Mouse (Mus musculus) cerebellum, adult 2 months (tissue): Measurements from ENCODE around the gene Ikzf2. TPM values are rescaled to one million over a fixed set of nuclear protein-coding genes. Genes with fewer than 3 reads are reported as not detected.

Experiments
- DNase-seq, 2 experiments: peaks; one replicate each; pipeline ENCODE4 v3.0.0; 2021
- H3K27ac ChIP-seq: fragments of 200-500 bp; 2 replicates; pipeline ENCODE4 v1.5.1; 2012; ENCODE audit warnings: low read length, control low read depth, inconsistent platforms; ENCODE audit not compliant: insufficient read depth
- H3K27me3 ChIP-seq: fragments of 200-500 bp; 2 replicates; pipeline ENCODE4 v1.6.1; 2012; ENCODE audit warnings: inconsistent platforms, mild to moderate bottlenecking, low read length, moderate library complexity; ENCODE audit not compliant: control insufficient read depth, insufficient read depth
- H3K4me1 ChIP-seq: fragments of 200-500 bp; 2 replicates; pipeline ENCODE4 v1.6.1; 2011; ENCODE audit warnings: low read length; ENCODE audit not compliant: control insufficient read depth, insufficient read depth
- H3K4me3 ChIP-seq: fragments of 200-500 bp; replicated peaks from 2 replicates; pipeline ENCODE3; 2011; ENCODE audit warnings: mild to moderate bottlenecking, low read depth, low read length, control low read depth; ENCODE audit not compliant: insufficient read depth
- CTCF ChIP-seq: fragments of 200-500 bp; IDR thresholded peaks from 2 replicates; pipeline ENCODE4 v1.5.1; 2011; ENCODE audit warnings: low read depth, mild to moderate bottlenecking, control low read depth, low read length, moderate library complexity, borderline replicate concordance; ENCODE audit not compliant: insufficient read depth
- POLR2A ChIP-seq: fragments of 200-500 bp; IDR thresholded peaks from 2 replicates; pipeline ENCODE4 v1.6.1; 2011; ENCODE audit warnings: low read length, control low read depth, borderline replicate concordance; ENCODE audit not compliant: insufficient read depth
- WGBS: fragments of 180-500 bp; shearing (Covaris S2); methylation state at CpG from one replicate; pipeline ENCODE4 v1.1.7; 2018; 5-methylcytosine and 5-hydroxymethylcytosine counted together
- polyA plus RNA-seq: library from polyadenylated mRNA; depleted of rRNA; stranded (reverse); fragments of >200 nt; gene quantifications from 2 replicates; pipeline ENCODE4 v1.2.3, GENCODE M21; 2012

The Ikzf2 gene
- polyA plus RNA-seq, 1 experiment, result 2.1 TPM

DNA sequence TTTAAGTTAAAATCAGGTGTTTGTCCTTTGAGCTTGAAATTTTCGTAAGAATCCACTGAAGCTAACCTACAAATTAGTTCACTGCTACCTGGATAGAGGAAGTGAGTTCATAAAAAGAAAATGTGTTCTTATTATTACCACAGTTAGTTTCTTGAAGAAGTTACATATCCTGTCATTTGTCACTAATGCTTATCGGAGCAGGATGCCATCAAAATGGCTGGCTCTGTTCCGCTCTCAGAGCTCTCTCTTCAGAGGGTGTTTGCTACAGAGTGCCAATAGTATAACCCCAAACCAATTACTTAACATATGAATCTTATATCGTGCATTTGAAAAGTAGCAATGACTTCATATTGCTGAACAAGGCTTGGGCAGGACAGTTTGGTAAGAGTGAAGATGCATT, 108.1 kb downstream of the Ikzf2 start:
- 94% methylated on average over 4 of the region's 4 CpGs for WGBS

GRCm38 (mm10) chr1:69559443-69560090, 127.5 kb downstream of the Ikzf2 start:
- WGBS, result 91% methylated on average over 5 of the region's 5 CpGs
- no peaks in the 10 kb centered on the region for H3K27me3 ChIP-seq
- no peak for DNase-seq
- no peaks in the 10 kb centered on the region for H3K4me1 ChIP-seq
- no peak for TF ChIP-seq POLR2A
- no peak overlapping the region for H3K4me3 ChIP-seq
- no peak overlapping the region for H3K27ac ChIP-seq

More for the DNA sequence above, 108.1 kb downstream of the Ikzf2 start:
- Histone ChIP-seq H3K27ac (no peak overlapping the region), H3K4me3 (no peak overlapping the region), H3K4me1 (no peaks in the 10 kb centered on the region), H3K27me3 (no peaks in the 10 kb centered on the region)
- DNase-seq, result no peak
- TF ChIP-seq POLR2A (no peak), CTCF (no peak)

- Histone ChIP-seq H3K27me3 (no peaks in the 10 kb centered on the region), H3K4me1 (no peaks in the 10 kb centered on the region), H3K4me3 (no peak overlapping the region), H3K27ac (no peak overlapping the region)
- WGBS, result 90% methylated on average over 5 of the region's 5 CpGs
- no peak for DNase-seq
- TF ChIP-seq CTCF, result no peak
- TF ChIP-seq POLR2A, result no peak
Measured at GRCm38 (mm10) chr1:69555636-69556151, 131.4 kb downstream of the Ikzf2 start.

GRCm38 (mm10) chr1:69549987-69550386, 137.1 kb downstream of the Ikzf2 start:
- TF ChIP-seq CTCF (no peak), POLR2A (no peak)
- no peaks in the 10 kb centered on the region for H3K4me1 ChIP-seq
- 96% methylated on average over 4 of the region's 4 CpGs for WGBS
- no peak overlapping the region for H3K27ac ChIP-seq
- no peaks in the 10 kb centered on the region for H3K27me3 ChIP-seq
- no peak for DNase-seq
- no peak overlapping the region for H3K4me3 ChIP-seq

- H3K4me3 ChIP-seq, result no peak overlapping the region
- TF ChIP-seq POLR2A (no peak), CTCF (no peak)
- H3K4me1 ChIP-seq, result no peaks in the 10 kb centered on the region
- no peak overlapping the region for H3K27ac ChIP-seq
- WGBS, result 94% methylated on average over 1 of the region's 1 CpGs
- H3K27me3 ChIP-seq, result no peaks in the 10 kb centered on the region
- no peak for DNase-seq
Measured at GRCm38 (mm10) chr1:69545885-69546253, 141.2 kb downstream of the Ikzf2 start.

GRCm38 (mm10) chr1:69545217-69545884, 141.7 kb downstream of the Ikzf2 start:
- Histone ChIP-seq H3K4me1 (no peaks in the 10 kb centered on the region), H3K27ac (no peak overlapping the region), H3K4me3 (no peak overlapping the region), H3K27me3 (no peaks in the 10 kb centered on the region)
- 92% methylated on average over 8 of the region's 8 CpGs for WGBS
- no peak for DNase-seq
- TF ChIP-seq CTCF (no peak), POLR2A (no peak)

- H3K4me3 ChIP-seq, result no peak overlapping the region
- TF ChIP-seq CTCF, result no peak
- no peak for TF ChIP-seq POLR2A
- H3K27ac ChIP-seq, result no peak overlapping the region
- no peak for DNase-seq
- WGBS, result 98% methylated on average over 6 of the region's 6 CpGs
- H3K4me1 ChIP-seq, result no peaks in the 10 kb centered on the region
- H3K27me3 ChIP-seq, result no peaks in the 10 kb centered on the region
Measured at GRCm38 (mm10) chr1:69543774-69544597, 143.1 kb downstream of the Ikzf2 start.
